Mouse (Mus musculus) lung, postnatal 4 days (tissue): ENCODE results near the gene Pfdn4.
"Not testable (repeated sequence)": the region's sequence is repeated elsewhere in the genome, so short reads cannot be mapped to it uniquely, and the experiment has no call there.

Source experiments
- DNase-seq, 2 experiments: peaks; one replicate each; pipeline ENCODE4 v3.0.0; 2021

Pfdn4 gene

GRCm38 (mm10) chr2:170496154-170496930 is at the start of gene Pfdn4:
Pfdn4 (plus strand) TSS chr2:170496428.
- no peak for DNase-seq

GRCm38 (mm10) chr2:170446843-170447383 is 49.3 kb upstream of the Pfdn4 start:
- no peak for DNase-seq

- no peak for DNase-seq
Measured at GRCm38 (mm10) chr2:170447651-170448050, 48.6 kb upstream of the Pfdn4 start.

- peak; percentile 77 to 85 for DNase-seq
Measured at GRCm38 (mm10) chr2:170450933-170451332, 45.3 kb upstream of the Pfdn4 start.

GRCm38 (mm10) chr2:170453809-170454208 is 42.4 kb upstream of the Pfdn4 start:
- DNase-seq, result not testable (repeated sequence)

- DNase-seq, result no peak
Measured at GRCm38 (mm10) chr2:170459183-170459582, 37.0 kb upstream of the Pfdn4 start.

- no peak for DNase-seq
Measured at GRCm38 (mm10) chr2:170459805-170460204, 36.4 kb upstream of the Pfdn4 start.

- DNase-seq, result no peak
Measured at GRCm38 (mm10) chr2:170461652-170462051, 34.6 kb upstream of the Pfdn4 start.

GRCm38 (mm10) chr2:170464817-170465216 is 31.4 kb upstream of the Pfdn4 start:
- no peak for DNase-seq

- peak in 1 of 2 experiments; percentile 34 for DNase-seq
Measured at GRCm38 (mm10) chr2:170468009-170468408, 28.2 kb upstream of the Pfdn4 start.

- DNase-seq, result no peak
Measured at GRCm38 (mm10) chr2:170469616-170470308, 26.5 kb upstream of the Pfdn4 start.

- no peak for DNase-seq
Measured at GRCm38 (mm10) chr2:170470591-170470990, 25.6 kb upstream of the Pfdn4 start.

- DNase-seq, result no peak
Measured at GRCm38 (mm10) chr2:170474125-170474524, 22.1 kb upstream of the Pfdn4 start.

GRCm38 (mm10) chr2:170475164-170475563 is 21.1 kb upstream of the Pfdn4 start:
- no peak for DNase-seq

GRCm38 (mm10) chr2:170476215-170476614 is 20.0 kb upstream of the Pfdn4 start:
- peak in 1 of 2 experiments; percentile 40 for DNase-seq

- DNase-seq, result peak in 1 of 2 experiments; percentile 14
Measured at GRCm38 (mm10) chr2:170476643-170477042, 19.6 kb upstream of the Pfdn4 start.

GRCm38 (mm10) chr2:170482019-170482540 is 14.1 kb upstream of the Pfdn4 start:
- no peak for DNase-seq

- DNase-seq, result no peak
Measured at GRCm38 (mm10) chr2:170483914-170484313, 12.3 kb upstream of the Pfdn4 start.

GRCm38 (mm10) chr2:170487202-170487601 is 9.0 kb upstream of the Pfdn4 start:
- no peak for DNase-seq

GRCm38 (mm10) chr2:170487890-170488502 is 8.2 kb upstream of the Pfdn4 start:
- peak in 1 of 2 experiments; percentile 27 for DNase-seq

- no peak for DNase-seq
Measured at GRCm38 (mm10) chr2:170494784-170495710, 1.2 kb upstream of the Pfdn4 start.

- peak; percentile 57 to 70 for DNase-seq
Measured at GRCm38 (mm10) chr2:170497091-170497566, 901 bp downstream of the Pfdn4 start, which contains the start of gene Cyp24a1. Cyp24a1 (minus strand) TSS chr2:170497145.
